Mouse (Mus musculus): Measurements from ENCODE around the gene Adgre1. TPM values are rescaled to one million over a fixed set of nuclear protein-coding genes. Genes with fewer than 3 reads are reported as not detected.

Gene Adgre1
- polyA plus RNA-seq, 1 experiment from 2014 or later: not detected

GRCm38 (mm10) chr17:57337996-57338395 lies 20.5 kb upstream of the Adgre1 start:
- H3K27me3 ChIP-seq: peaks cover 18% of the 10 kb centered on the region
- no peak for TF ChIP-seq CTCF (IDR thresholded peaks at IDR 0.05)
- DNase-seq (ENCODE audit: low read depth, low spot score) (no peak), ATAC-seq (no peak)
- POLR2A ChIA-PET: no interaction called here
- CTCF ChIA-PET: no interaction called here
- in situ Hi-C loops (cut with MboI; ENCODE audit: low pct_unique_long_range_greater_than_20kb): loop anchor here (10.0 kb wide), 2 partner anchors 243 to 343 kb away; partner anchors contain the start of genes Alkbh7 and Clpp

DNA sequence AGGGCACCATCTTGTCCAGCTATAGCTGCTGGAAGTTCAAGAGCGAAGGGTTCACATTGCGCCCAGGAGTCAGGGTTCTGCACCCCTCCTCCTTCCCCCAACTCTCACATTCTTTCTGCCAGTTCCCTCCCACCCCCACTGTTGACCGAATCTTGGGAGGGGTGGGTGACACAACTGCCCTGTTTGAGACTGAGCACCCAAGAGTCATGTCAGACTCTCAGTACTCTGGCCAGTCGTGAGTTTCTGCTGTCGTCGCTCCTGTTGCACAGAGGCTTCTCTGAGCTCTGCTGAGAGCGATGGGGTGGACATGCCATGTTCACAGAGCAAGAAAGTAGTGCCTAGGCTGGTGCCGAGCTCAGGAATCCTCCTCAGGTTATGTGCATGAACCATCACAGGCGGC lies 19.2 kb upstream of the Adgre1 start:
- H3K27me3 ChIP-seq: peaks cover 23% of the 10 kb centered on the region
- ATAC-seq (no peak), DNase-seq (ENCODE audit: low read depth, low spot score) (no peak)
- in situ Hi-C loops (cut with MboI; ENCODE audit: low pct_unique_long_range_greater_than_20kb): loop anchor here (10.0 kb wide), 2 partner anchors 244 to 344 kb away; partner anchors contain the start of genes Alkbh7 and Clpp
- no peak for TF ChIP-seq CTCF (IDR thresholded peaks at IDR 0.05)
- ChIA-PET CTCF (no interaction called here), POLR2A (no interaction called here)

- in situ Hi-C loops (cut with MboI; ENCODE audit: low pct_unique_long_range_greater_than_20kb): no loop called here
- H3K27me3 ChIP-seq: peaks cover 23% of the 10 kb centered on the region
- ATAC-seq (no peak), DNase-seq (ENCODE audit: low read depth, low spot score) (no peak)
- ChIA-PET POLR2A (interaction anchor here (0.7 kb wide), 1 partner anchor 378 kb away, joined by 3 read pairs; no protein-coding TSS in a partner anchor), CTCF (interaction anchor here (0.9 kb wide), 1 partner anchor 122 kb away, joined by 3 read pairs; no protein-coding TSS in a partner anchor)
- TF ChIP-seq CTCF (IDR thresholded peaks at IDR 0.05): no peak
These were observed 16.9 kb upstream of the Adgre1 start for GRCm38 (mm10) chr17:57341568-57341967.

GRCm38 (mm10) chr17:57344029-57344707 lies 14.3 kb upstream of the Adgre1 start:
- ChIA-PET POLR2A (no interaction called here), CTCF (no interaction called here)
- peaks cover 9% of the 10 kb centered on the region for H3K27me3 ChIP-seq
- in situ Hi-C loops (cut with MboI; ENCODE audit: low pct_unique_long_range_greater_than_20kb): no loop called here
- ATAC-seq (no peak), DNase-seq (ENCODE audit: low read depth, low spot score) (no peak)
- TF ChIP-seq CTCF (IDR thresholded peaks at IDR 0.05): no peak

- in situ Hi-C loops (cut with MboI; ENCODE audit: low pct_unique_long_range_greater_than_20kb): no loop called here
- TF ChIP-seq CTCF (IDR thresholded peaks at IDR 0.05): no peak
- CTCF ChIA-PET: no interaction called here
- POLR2A ChIA-PET: no interaction called here
- no peak for DNase-seq (ENCODE audit: low read depth, low spot score)
- no peak for ATAC-seq
- peaks cover 5% of the 10 kb centered on the region for H3K27me3 ChIP-seq
These were observed 11.5 kb upstream of the Adgre1 start for GRCm38 (mm10) chr17:57347017-57347416.

DNA sequence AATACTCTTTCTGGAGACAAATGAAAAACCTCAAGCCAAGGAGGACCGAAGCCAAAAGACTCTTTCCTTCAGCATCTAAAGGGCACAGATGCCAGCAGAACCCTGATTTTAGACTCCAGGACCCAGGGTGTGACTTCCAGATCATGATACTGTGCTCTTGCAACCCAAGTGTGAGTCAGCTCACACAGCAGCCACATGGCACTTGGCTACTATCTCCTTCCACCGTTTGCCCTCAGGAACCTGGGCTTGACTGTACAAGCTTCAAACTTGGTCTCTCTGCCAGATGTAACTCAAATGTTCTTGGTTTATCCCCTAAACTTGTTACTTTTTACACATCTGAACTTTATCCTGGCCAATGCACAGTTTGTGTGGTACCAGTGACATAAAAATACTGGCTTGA lies 10.7 kb upstream of the Adgre1 start:
- H3K27me3 ChIP-seq: peaks cover 5% of the 10 kb centered on the region
- ChIA-PET POLR2A (no interaction called here), CTCF (no interaction called here)
- no peak for ATAC-seq
- no peak for DNase-seq (ENCODE audit: low read depth, low spot score)
- in situ Hi-C loops (cut with MboI; ENCODE audit: low pct_unique_long_range_greater_than_20kb): no loop called here
- no peak for TF ChIP-seq CTCF (IDR thresholded peaks at IDR 0.05)

DNA sequence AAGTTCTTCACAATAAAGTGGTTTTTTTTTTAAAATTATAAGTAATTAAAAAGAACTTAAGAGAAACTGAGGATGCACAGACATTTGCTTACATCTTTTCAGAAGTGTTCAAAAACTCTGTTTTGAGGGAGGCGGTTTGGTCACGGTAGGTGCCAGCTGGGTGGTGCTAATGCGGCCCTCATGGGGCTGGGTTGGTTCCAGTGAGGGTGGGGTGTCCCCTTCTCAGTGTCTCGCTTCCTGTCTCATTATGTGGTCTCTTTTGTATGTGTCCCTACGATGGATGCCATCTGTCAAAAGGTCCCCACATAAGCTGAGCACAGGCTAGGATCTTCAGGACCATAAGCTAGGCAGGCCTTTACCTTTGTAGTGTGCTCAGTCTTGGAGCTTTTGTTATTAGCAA lies 9.4 kb upstream of the Adgre1 start:
- TF ChIP-seq CTCF (IDR thresholded peaks at IDR 0.05): no peak
- no peaks in the 10 kb centered on the region for H3K27me3 ChIP-seq
- in situ Hi-C loops (cut with MboI; ENCODE audit: low pct_unique_long_range_greater_than_20kb): no loop called here
- POLR2A ChIA-PET: no interaction called here
- ATAC-seq (no peak), DNase-seq (ENCODE audit: low read depth, low spot score) (no peak)
- CTCF ChIA-PET: no interaction called here

DNA sequence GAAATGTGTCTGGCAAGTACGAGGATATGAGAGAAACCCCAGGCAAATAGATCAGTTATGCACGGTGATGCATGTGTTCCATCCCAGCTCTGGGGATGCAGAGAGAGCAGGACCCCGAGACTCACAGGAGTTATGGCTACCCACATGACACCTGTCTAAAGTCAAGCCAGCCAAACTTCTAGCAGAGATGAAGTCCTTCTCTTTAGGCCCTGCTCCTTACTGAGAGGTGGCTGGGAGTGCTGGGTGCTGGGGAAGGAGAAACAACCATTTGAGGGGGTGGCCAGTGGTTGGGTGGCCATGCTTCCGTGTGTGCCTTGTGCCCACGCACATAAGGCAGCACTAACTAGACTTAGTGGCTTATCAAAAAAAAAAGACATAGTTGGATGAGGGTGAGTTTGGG lies 8.3 kb upstream of the Adgre1 start:
- POLR2A ChIA-PET: no interaction called here
- CTCF ChIA-PET: no interaction called here
- no peaks in the 10 kb centered on the region for H3K27me3 ChIP-seq
- DNase-seq (ENCODE audit: low read depth, low spot score) (no peak), ATAC-seq (no peak)
- no peak for TF ChIP-seq CTCF (IDR thresholded peaks at IDR 0.05)
- in situ Hi-C loops (cut with MboI; ENCODE audit: low pct_unique_long_range_greater_than_20kb): no loop called here

- DNase-seq (ENCODE audit: low read depth, low spot score) (no peak), ATAC-seq (no peak)
- CTCF ChIA-PET: interaction anchor here (1.0 kb wide), 1 partner anchor 17 kb away, joined by 3 read pairs; no protein-coding TSS in a partner anchor
- no peak for TF ChIP-seq CTCF (IDR thresholded peaks at IDR 0.05)
- POLR2A ChIA-PET: no interaction called here
- in situ Hi-C loops (cut with MboI; ENCODE audit: low pct_unique_long_range_greater_than_20kb): no loop called here
- no peaks in the 10 kb centered on the region for H3K27me3 ChIP-seq
These were observed 7.4 kb upstream of the Adgre1 start for GRCm38 (mm10) chr17:57351107-57351506.

- in situ Hi-C loops (cut with MboI; ENCODE audit: low pct_unique_long_range_greater_than_20kb): no loop called here
- H3K27me3 ChIP-seq: no peaks in the 10 kb centered on the region
- DNase-seq (ENCODE audit: low read depth, low spot score): no peak
- TF ChIP-seq CTCF (IDR thresholded peaks at IDR 0.05): no peak
- ChIA-PET CTCF (no interaction called here), POLR2A (no interaction called here)
- ATAC-seq: no peak
These were observed 1.2 kb downstream of the Adgre1 start for GRCm38 (mm10) chr17:57359485-57360241.

Other genes starting within 250 kb of the Adgre1 start
- not detected for gene Cd70, start 208.9 kb upstream of the Adgre1 start, polyA plus RNA-seq (2021)
- not detected for gene Tnfsf14, start 164.5 kb upstream of the Adgre1 start, polyA plus RNA-seq (2021)
- gene C3, start 130.6 kb upstream of the Adgre1 start, polyA plus RNA-seq (2021): 342 TPM
- 61.7 TPM for gene Gpr108, start 110.2 kb upstream of the Adgre1 start, polyA plus RNA-seq (2021)
- 157 TPM for gene Trip10, start 109.2 kb upstream of the Adgre1 start, polyA plus RNA-seq (2021)
- not detected for gene Vav1, start 79.6 kb upstream of the Adgre1 start, polyA plus RNA-seq (2021)
- not detected for gene Vmn2r120, start 186.8 kb downstream of the Adgre1 start, polyA plus RNA-seq (2021)

Measured in Patski (cell line).